Mouse (Mus musculus) brown adipose tissue, adult 24 weeks (tissue): ENCODE measurements around the gene Usp22. TPM values are rescaled to one million over a fixed set of nuclear protein-coding genes. Genes with fewer than 3 reads are reported as not detected.

Source experiments
- H3K27ac ChIP-seq: fragments of 200-500 bp; replicated peaks from 2 replicates; pipeline ENCODE4 v1.5.1; 2012; ENCODE audit warnings: low read depth, mild to moderate bottlenecking, low read length
- H3K4me1 ChIP-seq: fragments of 200-500 bp; 2 replicates; pipeline ENCODE4 v1.6.1; 2012; ENCODE audit warnings: low read length, mixed read lengths; ENCODE audit not compliant: control insufficient read depth, insufficient read depth, insufficient read length
- H3K4me3 ChIP-seq: fragments of 200-500 bp; 2 replicates; pipeline ENCODE4 v1.5.1; 2012; ENCODE audit warnings: low read depth, mild to moderate bottlenecking, low read length, moderate library complexity; ENCODE audit not compliant: insufficient read depth
- polyA plus RNA-seq: library from polyadenylated mRNA; stranded (reverse); fragments of >200 nt; gene quantifications from 2 replicates; pipeline ENCODE4 v1.2.4, GENCODE M21; 2012; ENCODE audit not compliant: missing spikeins, insufficient read depth, insufficient read length

The Usp22 gene
- polyA plus RNA-seq, 1 experiment, result 31.0 TPM

- Histone ChIP-seq H3K27ac (no peak overlapping the region), H3K4me1 (no peaks in the 10 kb centered on the region), H3K4me3 (no peak overlapping the region)
Observed at GRCm38 (mm10) chr11:61164366-61164765, 10.5 kb downstream of the Usp22 start.

- Histone ChIP-seq H3K4me1 (no peaks in the 10 kb centered on the region), H3K4me3 (no peak overlapping the region), H3K27ac (no peak overlapping the region)
Observed at GRCm38 (mm10) chr11:61163341-61163740, 11.5 kb downstream of the Usp22 start.

- no peaks in the 10 kb centered on the region for H3K4me1 ChIP-seq
- H3K4me3 ChIP-seq, result no peak overlapping the region
- no peak overlapping the region for H3K27ac ChIP-seq
Observed at GRCm38 (mm10) chr11:61162776-61163175, 12.1 kb downstream of the Usp22 start.

GRCm38 (mm10) chr11:61161121-61161520 lies 13.7 kb downstream of the Usp22 start:
- Histone ChIP-seq H3K4me1 (no peaks in the 10 kb centered on the region), H3K4me3 (no peak overlapping the region), H3K27ac (no peak overlapping the region)

DNA sequence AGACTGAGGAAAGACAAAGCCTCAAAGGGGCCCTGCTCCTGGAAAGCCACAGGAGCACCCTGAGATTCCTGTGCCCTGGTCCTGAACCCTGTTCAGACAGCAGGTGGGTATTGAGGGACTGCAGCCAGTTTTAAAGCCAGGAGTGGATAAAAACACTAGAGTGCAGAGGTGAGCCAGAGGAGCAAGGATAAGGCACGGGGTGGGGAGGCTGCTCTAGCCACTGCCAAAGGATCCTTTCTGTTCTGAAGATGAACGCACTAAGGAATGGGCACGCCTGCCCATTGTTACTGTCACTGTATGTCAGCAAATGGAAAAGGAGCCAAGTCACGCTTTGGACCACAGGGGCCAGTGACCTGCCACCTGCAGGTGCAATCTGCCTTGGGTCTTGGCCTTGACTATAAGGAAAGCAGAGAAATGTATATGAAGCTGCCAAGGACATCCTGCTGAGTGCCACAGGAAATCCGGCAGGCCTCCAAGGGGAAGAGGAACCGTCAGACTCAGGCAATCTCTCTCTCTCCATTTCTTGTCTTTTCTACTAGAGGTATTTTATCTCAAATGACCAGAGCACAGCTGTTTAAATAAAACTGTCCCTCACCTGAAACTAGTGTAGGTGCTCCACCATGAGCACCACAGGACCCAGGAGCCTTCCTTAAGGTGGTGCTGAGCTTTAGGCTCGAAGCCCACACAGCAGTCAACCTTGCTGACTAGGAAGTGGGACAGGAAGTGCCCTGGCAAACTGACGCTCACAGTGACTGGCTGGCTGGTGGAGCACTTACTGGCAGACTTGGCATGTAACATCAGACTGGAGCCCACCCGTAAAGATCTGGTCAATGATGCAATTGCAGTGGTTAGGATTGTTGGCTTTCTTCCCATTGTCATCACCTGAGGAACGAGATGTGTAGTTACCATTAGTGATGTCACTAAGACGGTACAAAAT lies 14.8 kb downstream of the Usp22 start:
- Histone ChIP-seq H3K4me1 (no peaks in the 10 kb centered on the region), H3K4me3 (no peak overlapping the region)

DNA sequence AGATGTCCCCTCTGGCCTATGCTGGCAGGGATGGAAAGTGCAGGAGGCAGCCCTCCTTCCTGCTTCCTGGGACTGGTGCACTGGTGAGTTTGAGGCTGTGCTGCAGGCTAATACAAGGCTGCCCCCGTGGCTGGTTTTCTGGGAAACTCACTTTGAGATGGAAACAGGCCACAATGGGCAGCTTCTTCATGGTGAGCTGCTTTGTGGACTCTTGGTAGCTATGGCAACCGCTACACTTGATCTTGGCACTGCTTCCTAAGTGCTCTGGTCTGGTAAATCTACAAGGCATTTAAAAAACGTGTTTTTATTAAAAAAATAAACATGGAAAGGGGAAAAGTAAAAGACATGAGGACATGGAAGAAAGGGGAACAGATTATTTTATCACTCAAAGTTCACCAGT lies 16.7 kb downstream of the Usp22 start:
- Histone ChIP-seq H3K27ac (no peak overlapping the region), H3K4me1 (no peaks in the 10 kb centered on the region), H3K4me3 (no peak overlapping the region)

More for the DNA sequence above, 14.8 kb downstream of the Usp22 start:
- H3K27ac ChIP-seq, result no peak overlapping the region

- no peaks in the 10 kb centered on the region for H3K4me1 ChIP-seq
- no peak overlapping the region for H3K27ac ChIP-seq
- no peak overlapping the region for H3K4me3 ChIP-seq
Observed at GRCm38 (mm10) chr11:61155727-61156126, 19.1 kb downstream of the Usp22 start.

DNA sequence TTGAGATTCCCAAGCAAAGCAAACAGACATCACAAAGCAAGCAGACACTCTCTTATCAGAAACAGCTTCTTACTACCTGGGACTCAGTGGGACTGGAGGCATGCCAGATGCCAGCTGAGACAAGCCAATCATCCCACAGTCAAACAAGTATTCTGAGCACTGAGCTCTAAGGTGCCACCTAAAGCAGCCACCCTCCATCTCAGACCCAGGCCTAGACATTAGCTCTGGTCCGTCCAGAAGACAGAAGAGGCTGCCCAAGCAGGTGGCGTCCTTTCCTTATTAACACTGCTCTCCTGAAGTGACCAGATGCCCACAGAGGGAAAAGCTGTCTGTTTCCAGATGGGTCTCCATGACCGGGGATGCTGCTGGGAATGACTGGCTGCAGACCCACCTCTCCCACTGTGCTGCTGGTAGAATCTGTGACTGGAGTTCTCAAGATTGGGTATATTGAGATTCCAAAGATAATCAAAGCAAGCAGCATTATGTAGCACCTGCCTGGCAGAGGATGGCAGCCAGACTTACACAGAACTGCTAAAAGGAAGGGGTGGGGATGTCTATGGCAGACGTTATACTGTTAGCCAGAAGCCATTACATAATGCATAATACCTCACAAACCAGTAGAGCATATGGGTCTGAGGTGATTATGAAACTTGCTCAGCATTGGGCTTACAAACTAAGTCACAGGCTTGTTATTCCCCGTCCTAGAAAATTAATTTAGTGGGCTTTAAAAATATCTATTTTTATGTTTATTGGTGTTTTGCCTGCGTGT lies 24.4 kb downstream of the Usp22 start:
- no peaks in the 10 kb centered on the region; the same call in 1 of the 2 replicates for H3K4me1 ChIP-seq
- no peak overlapping the region for H3K4me3 ChIP-seq
- no peak overlapping the region for H3K27ac ChIP-seq

DNA sequence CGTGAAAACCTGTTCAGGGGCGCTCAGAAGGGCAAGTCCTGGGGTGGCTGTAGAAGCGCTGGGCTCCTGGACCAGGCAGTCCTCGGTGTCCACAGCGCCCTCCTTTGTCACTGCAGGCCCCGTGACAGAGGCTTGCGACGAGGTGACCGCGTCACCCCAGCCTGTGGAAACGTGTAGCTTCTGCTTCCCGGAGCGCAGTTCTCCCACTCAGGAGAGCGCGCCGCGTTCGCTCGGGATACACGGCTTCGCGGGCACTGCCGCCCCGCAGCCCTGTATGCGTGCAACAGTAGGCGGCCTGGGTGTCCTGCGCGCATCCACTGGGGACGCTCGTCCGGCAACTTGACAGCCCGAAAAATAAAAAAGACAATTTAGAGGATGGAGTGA lies 27.6 kb downstream of the Usp22 start:
- Histone ChIP-seq H3K27ac (no peak overlapping the region), H3K4me1 (no peaks in the 10 kb centered on the region; the same call in 1 of the 2 replicates), H3K4me3 (peak overlapping the region; percentile 14; the same call in 1 of the 2 replicates)

DNA sequence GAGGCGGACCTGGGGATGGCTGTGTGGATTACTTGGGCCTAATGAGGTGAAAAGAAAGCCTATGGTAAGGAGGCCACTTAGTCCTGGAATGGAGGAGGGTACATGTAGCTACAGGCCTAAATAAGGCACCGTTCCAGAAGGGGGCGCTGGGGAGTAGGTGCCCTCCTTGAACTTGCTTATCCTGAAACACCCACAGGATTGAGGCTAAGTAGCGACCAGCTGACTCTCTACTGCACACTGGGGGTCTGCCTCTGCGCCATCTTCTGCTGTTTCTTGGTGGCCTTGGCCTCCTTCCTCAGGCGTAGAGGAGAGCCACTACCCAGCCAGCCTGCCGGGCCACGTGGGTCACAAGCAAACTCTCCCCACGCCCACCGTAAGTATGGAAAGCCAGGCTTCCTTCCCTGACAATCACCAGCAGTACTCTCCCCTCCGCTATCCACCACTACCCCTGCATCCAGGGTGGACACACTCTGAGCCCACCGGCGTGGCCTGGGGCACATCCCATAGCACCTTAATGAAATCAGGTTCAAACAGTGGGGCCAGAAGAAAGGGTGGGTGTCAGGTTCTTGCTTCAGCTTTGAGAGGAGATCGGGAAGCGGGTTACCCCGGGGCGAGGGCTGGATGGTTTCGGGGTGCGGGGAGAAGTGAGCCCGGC lies 28.1 kb downstream of the Usp22 start:
- Histone ChIP-seq H3K4me3 (peak overlapping the region; percentile 14; the same call in 1 of the 2 replicates), H3K4me1 (no peaks in the 10 kb centered on the region; the same call in 1 of the 2 replicates)

DNA sequence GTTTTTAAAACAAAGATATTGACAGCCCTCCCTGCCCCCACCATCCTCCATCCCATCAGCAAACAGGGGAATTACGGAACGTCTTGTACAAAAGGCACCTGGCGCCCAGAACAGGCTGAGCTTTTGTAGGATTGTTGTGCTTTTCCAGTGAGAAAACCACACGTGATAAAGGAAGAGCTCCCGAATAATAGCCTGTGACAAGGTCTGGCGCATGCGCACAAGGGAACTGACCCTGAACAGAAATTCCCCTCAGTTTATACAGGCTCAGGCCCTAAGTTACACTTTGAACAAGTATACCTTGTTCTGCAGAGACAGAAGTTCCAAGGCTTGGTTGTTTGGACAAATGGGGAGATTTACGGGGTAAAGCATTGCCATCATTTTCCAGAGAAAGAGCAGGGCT lies 29.3 kb downstream of the Usp22 start:
- H3K27ac ChIP-seq, result no peak overlapping the region
- H3K4me3 ChIP-seq, result no peak overlapping the region
- H3K4me1 ChIP-seq, result no peaks in the 10 kb centered on the region; the same call in 1 of the 2 replicates

More for the DNA sequence above, 28.1 kb downstream of the Usp22 start:
- no peak overlapping the region for H3K27ac ChIP-seq

DNA sequence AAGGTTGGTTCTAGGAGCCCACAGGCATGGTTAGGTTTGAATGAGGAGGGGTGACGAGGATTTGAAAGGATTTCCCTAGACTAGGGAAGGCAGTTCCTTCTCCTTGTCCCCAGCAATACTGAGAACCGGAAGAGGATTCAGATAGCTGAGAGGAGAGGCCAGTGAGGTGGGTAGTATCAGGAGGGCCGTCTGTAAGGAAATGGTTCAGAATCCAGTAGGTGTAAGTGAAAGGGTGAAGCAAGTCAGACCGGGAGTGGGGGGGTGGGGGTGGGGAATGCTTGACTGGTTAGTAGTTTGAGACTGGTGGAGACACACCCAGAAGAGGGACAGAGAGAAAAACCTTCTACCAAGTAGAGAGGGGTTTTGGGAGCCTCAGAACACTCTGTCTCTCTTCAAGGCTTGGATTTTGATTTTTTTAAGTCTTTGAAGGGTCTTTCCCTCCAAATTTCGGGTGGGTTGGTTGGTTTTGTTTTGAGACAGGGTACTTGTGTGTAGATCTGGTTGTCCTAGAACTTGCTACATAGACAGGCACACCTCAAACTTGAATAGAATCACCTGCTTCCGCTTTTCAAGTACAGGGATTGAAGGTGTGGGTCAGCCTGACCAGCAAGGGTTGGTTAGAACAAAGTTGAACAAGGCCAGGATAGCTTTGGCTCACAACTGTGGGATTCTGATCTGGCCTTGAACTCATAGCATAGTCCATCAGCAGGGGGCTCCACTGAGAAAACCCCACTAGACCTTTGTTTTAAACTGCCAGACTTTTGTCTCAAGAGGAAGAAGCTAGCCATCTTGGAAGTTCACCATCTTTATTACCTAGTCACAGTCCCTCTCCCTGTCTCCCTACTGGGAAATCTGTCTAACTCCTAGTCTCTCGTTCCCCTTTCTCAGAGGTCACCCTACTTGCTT lies 31.0 kb downstream of the Usp22 start:
- Histone ChIP-seq H3K4me3 (peak overlapping the region; percentile 52), H3K4me1 (no peaks in the 10 kb centered on the region; the same call in 1 of the 2 replicates), H3K27ac (no peak overlapping the region)

- Histone ChIP-seq H3K4me3 (peak overlapping the region; percentile 52), H3K4me1 (no peaks in the 10 kb centered on the region; the same call in 1 of the 2 replicates), H3K27ac (no peak overlapping the region)
Observed at GRCm38 (mm10) chr11:61142941-61143530, 31.8 kb downstream of the Usp22 start.

GRCm38 (mm10) chr11:61142262-61142661 lies 32.6 kb downstream of the Usp22 start:
- Histone ChIP-seq H3K4me1 (no peaks in the 10 kb centered on the region; the same call in 1 of the 2 replicates), H3K27ac (no peak overlapping the region), H3K4me3 (peak overlapping the region; percentile 52)
